Mouse (Mus musculus): ENCODE data around the gene Tmc6.

- TF ChIP-seq CTCF (IDR thresholded peaks at IDR 0.05; ENCODE audit: insufficient read depth, low read length) (no peak), POLR2A (IDR thresholded peaks at IDR 0.05; ENCODE audit: borderline replicate concordance, extremely low read depth, low read depth, low read length) (no peak)
Observed at GRCm38 (mm10) chr11:117799174-117799573, 17.2 kb upstream of the Tmc6 start.
